Mouse (Mus musculus): ENCODE data around the gene 2010109A12Rik. TPM values are rescaled to one million over a fixed set of nuclear protein-coding genes. Genes with fewer than 3 reads are reported as not detected.
A peak's percentile ranks its signal among the peaks of the same experiment; 100 is the strongest.

2010109A12Rik gene
- polyA plus RNA-seq, 1 experiment from 2014 or later: 1.1 TPM

GRCm38 (mm10) chr5:93189607-93190006 lies 16.7 kb upstream of the 2010109A12Rik start:
- Histone ChIP-seq H3K4me1 (replicated peaks) (peaks cover 5% of the 10 kb centered on the region; the same call in 1 of the 2 replicates), H3K9me3 (replicated peaks) (no peaks in the 10 kb centered on the region), H3K9ac (no peak overlapping the region), H3K4me2 (no peak overlapping the region), H3K27ac (replicated peaks) (no peak overlapping the region), H3K36me3 (replicated peaks) (peaks cover 51% of the 10 kb centered on the region), H3K4me3 (replicated peaks) (no peak overlapping the region), H3K27me3 (no peaks in the 10 kb centered on the region)
- 74% methylated on average over 3 of the region's 3 CpGs for WGBS (ENCODE audit: insufficient replicate concordance)
- ATAC-seq (ENCODE audit: insufficient read depth): no peak

GRCm38 (mm10) chr5:93190428-93190827 lies 15.9 kb upstream of the 2010109A12Rik start:
- no peak for ATAC-seq (ENCODE audit: insufficient read depth)
- Histone ChIP-seq H3K4me3 (replicated peaks) (no peak overlapping the region), H3K27ac (replicated peaks) (no peak overlapping the region), H3K36me3 (replicated peaks) (peaks cover 46% of the 10 kb centered on the region), H3K27me3 (no peaks in the 10 kb centered on the region), H3K9me3 (replicated peaks) (no peaks in the 10 kb centered on the region), H3K4me1 (replicated peaks) (peaks cover 5% of the 10 kb centered on the region; the same call in 1 of the 2 replicates), H3K9ac (no peak overlapping the region), H3K4me2 (no peak overlapping the region)
- 90% methylated on average over 5 of the region's 5 CpGs for WGBS (ENCODE audit: insufficient replicate concordance)

DNA sequence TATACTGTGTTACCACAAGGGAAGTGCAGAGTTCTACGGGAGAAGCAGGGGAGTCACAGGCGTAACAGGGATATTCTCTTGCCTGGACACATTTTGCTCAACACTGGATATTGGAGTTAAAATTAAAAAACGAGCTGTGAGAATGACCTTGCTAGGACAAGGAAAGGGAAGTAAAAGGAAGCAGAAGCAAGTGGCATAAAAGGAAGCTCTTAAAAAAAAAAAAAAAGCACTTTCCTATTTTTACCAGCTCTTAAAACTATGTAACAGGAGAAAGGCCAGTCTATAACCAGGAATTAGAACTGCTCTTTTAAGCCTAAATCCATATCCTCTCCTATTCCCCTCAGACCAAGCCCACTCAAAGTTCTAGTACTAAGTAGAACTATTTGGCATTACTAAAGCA lies 8.1 kb upstream of the 2010109A12Rik start:
- no peaks in the 10 kb centered on the region for H3K9me3 ChIP-seq (replicated peaks)
- H3K27me3 ChIP-seq: no peaks in the 10 kb centered on the region
- H3K4me3 ChIP-seq (replicated peaks): no peak overlapping the region
- peaks cover 5% of the 10 kb centered on the region; the same call in 1 of the 2 replicates for H3K4me1 ChIP-seq (replicated peaks)
- peaks cover 55% of the 10 kb centered on the region for H3K36me3 ChIP-seq (replicated peaks)
- no peak overlapping the region for H3K27ac ChIP-seq (replicated peaks)
- no peak overlapping the region for H3K4me2 ChIP-seq
- 67% methylated on average over 3 of the region's 3 CpGs for WGBS (ENCODE audit: insufficient replicate concordance)
- ATAC-seq (ENCODE audit: insufficient read depth): no peak
- H3K9ac ChIP-seq: no peak overlapping the region

DNA sequence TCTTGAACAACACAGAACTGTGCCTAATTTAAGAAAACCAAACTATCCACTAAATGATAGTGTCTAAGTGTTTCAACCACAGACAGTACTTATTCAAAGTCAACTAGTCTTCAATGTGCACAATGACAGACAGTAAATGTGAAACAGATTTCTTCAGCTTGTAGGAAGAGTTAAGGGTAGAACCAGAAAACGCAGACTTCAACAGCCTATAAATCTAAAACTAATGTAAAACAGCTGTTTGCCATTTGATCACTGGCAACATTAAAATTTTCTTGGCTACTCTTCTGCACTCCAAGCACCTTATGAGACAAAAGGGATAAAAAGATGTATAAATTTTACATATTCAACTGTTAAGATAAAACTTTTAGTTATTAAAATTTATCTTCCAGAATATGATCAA lies 5.1 kb upstream of the 2010109A12Rik start:
- no peak for ATAC-seq (ENCODE audit: insufficient read depth)
- 95% methylated on average over 1 of the region's 1 CpGs for WGBS (ENCODE audit: insufficient replicate concordance)
- no peaks in the 10 kb centered on the region for H3K9me3 ChIP-seq (replicated peaks)
- H3K4me1 ChIP-seq (replicated peaks): peaks cover 15% of the 10 kb centered on the region
- no peaks in the 10 kb centered on the region for H3K27me3 ChIP-seq
- no peak overlapping the region for H3K4me3 ChIP-seq (replicated peaks)
- no peak overlapping the region for H3K9ac ChIP-seq
- no peak overlapping the region for H3K27ac ChIP-seq (replicated peaks)
- H3K36me3 ChIP-seq (replicated peaks): peaks cover 46% of the 10 kb centered on the region
- H3K4me2 ChIP-seq: no peak overlapping the region

DNA sequence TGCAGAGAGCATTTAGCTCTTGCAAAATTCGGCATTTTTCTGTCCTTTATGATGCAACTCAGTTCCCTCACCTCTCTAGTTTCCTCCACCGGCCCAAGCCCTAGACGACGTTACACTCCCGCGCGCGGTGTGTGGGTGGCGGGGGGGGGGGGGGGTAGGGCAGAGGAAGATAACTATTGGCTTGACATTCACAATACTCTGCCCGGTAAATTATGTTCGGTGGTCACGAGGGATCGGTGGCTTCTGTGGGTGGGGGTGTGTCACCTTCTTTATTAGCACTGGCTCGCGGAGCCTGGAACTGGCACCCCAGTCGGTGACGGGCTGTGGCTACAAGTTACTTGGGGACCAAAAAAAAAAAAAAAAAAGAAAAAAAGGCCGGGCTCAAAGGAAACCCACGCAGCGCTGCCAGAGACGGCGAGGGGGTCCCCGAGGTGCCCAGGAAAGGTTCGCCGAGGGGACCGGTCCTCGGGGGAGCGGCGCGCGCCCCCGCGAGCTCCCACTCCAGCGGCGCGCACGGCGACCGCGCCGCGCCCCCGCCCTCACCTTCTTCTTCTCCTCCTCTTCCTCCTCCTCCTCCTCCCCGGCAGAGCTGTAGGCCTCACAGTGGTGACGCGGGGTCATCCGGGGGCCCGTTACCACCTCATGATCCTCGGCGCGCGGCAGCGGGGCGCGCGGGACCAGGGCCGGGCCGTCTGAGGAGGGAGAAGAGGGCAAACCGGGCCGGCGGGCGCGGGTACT lies 778 bp upstream of the 2010109A12Rik start:
- peak; percentile 57 for ATAC-seq (ENCODE audit: insufficient read depth)
- H3K4me2 ChIP-seq: peak overlapping the region; percentile 61
- peaks cover 26% of the 10 kb centered on the region for H3K4me1 ChIP-seq (replicated peaks)
- H3K36me3 ChIP-seq (replicated peaks): peaks cover 14% of the 10 kb centered on the region
- H3K9ac ChIP-seq: peak overlapping the region; percentile 96
- no peaks in the 10 kb centered on the region for H3K27me3 ChIP-seq
- no peaks in the 10 kb centered on the region for H3K9me3 ChIP-seq (replicated peaks)
- peak overlapping the region; percentile 95 for H3K27ac ChIP-seq (replicated peaks)
- H3K4me3 ChIP-seq (replicated peaks): peak overlapping the region; percentile 91
- WGBS (ENCODE audit: insufficient replicate concordance): under 1% methylated on average over 62 of the region's 63 CpGs

- H3K4me2 ChIP-seq: peak overlapping the region; percentile 61
- H3K4me1 ChIP-seq (replicated peaks): peaks cover 26% of the 10 kb centered on the region
- peak overlapping the region; percentile 91 for H3K4me3 ChIP-seq (replicated peaks)
- peak overlapping the region; percentile 96 for H3K9ac ChIP-seq
- no peaks in the 10 kb centered on the region for H3K27me3 ChIP-seq
- ATAC-seq (ENCODE audit: insufficient read depth): no peak; the same call in 1 of the 2 replicates
- no peaks in the 10 kb centered on the region for H3K9me3 ChIP-seq (replicated peaks)
- 9% methylated on average over 6 of the region's 6 CpGs for WGBS (ENCODE audit: insufficient replicate concordance)
- H3K36me3 ChIP-seq (replicated peaks): peaks cover 3% of the 10 kb centered on the region
- peak overlapping the region; percentile 95 for H3K27ac ChIP-seq (replicated peaks)
Measured at GRCm38 (mm10) chr5:93207006-93207348, 659 bp downstream of the 2010109A12Rik start.

GRCm38 (mm10) chr5:93207555-93207954 lies 1.2 kb downstream of the 2010109A12Rik start:
- 71% methylated on average over 1 of the region's 1 CpGs for WGBS (ENCODE audit: insufficient replicate concordance)
- H3K4me1 ChIP-seq (replicated peaks): peaks cover 26% of the 10 kb centered on the region
- no peak for ATAC-seq (ENCODE audit: insufficient read depth)
- no peaks in the 10 kb centered on the region for H3K36me3 ChIP-seq (replicated peaks)
- no peaks in the 10 kb centered on the region for H3K27me3 ChIP-seq
- H3K27ac ChIP-seq (replicated peaks): 0 out of 2 replicates have a peak overlapping the region, but pooled peaks have one; percentile 95
- peak overlapping the region; percentile 61 for H3K4me2 ChIP-seq
- no peaks in the 10 kb centered on the region for H3K9me3 ChIP-seq (replicated peaks)
- H3K9ac ChIP-seq: 0 out of 2 replicates have a peak overlapping the region, but pooled peaks have one; percentile 96
- H3K4me3 ChIP-seq (replicated peaks): 0 out of 2 replicates have a peak overlapping the region, but pooled peaks have one; percentile 91

GRCm38 (mm10) chr5:93218375-93218774 lies 12.1 kb downstream of the 2010109A12Rik start:
- Histone ChIP-seq H3K4me2 (no peak overlapping the region), H3K9ac (no peak overlapping the region), H3K36me3 (replicated peaks) (no peaks in the 10 kb centered on the region), H3K9me3 (replicated peaks) (no peaks in the 10 kb centered on the region), H3K27me3 (peaks cover 3% of the 10 kb centered on the region; the same call in 1 of the 2 replicates), H3K4me1 (replicated peaks) (no peaks in the 10 kb centered on the region), H3K27ac (replicated peaks) (no peak overlapping the region), H3K4me3 (replicated peaks) (no peak overlapping the region)
- WGBS (ENCODE audit: insufficient replicate concordance): 68% methylated on average over 3 of the region's 3 CpGs
- no peak for ATAC-seq (ENCODE audit: insufficient read depth)

DNA sequence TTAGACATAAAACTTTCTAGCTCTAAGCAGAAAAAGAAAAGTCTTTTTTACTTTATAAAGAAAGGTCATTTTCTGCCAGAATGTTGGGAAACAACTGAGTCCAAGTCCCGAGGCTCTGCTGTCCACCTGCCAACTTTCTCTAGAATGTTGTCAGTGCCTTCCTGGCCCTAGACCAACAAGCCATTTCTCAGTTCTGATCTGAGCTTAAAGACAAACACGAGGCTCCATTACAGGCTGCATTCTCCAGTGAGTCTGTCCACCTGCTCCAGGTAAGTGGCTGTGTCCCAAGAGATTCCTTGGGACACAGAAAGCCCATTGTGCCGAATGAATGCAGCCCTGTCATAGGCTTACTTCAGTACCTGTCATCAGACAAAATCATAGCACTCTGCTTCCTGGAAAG lies 15.3 kb downstream of the 2010109A12Rik start:
- Histone ChIP-seq H3K4me2 (no peak overlapping the region), H3K27ac (replicated peaks) (no peak overlapping the region), H3K27me3 (peaks cover 9% of the 10 kb centered on the region; the same call in 1 of the 2 replicates), H3K9me3 (replicated peaks) (no peaks in the 10 kb centered on the region), H3K9ac (no peak overlapping the region), H3K4me1 (replicated peaks) (peaks cover 6% of the 10 kb centered on the region; the same call in 1 of the 2 replicates), H3K4me3 (replicated peaks) (no peak overlapping the region), H3K36me3 (replicated peaks) (no peaks in the 10 kb centered on the region)
- WGBS (ENCODE audit: insufficient replicate concordance): 54% methylated on average over 3 of the region's 3 CpGs
- no peak for ATAC-seq (ENCODE audit: insufficient read depth)

- no peak overlapping the region for H3K9ac ChIP-seq
- H3K4me2 ChIP-seq: no peak overlapping the region
- H3K4me3 ChIP-seq (replicated peaks): no peak overlapping the region
- no peaks in the 10 kb centered on the region for H3K9me3 ChIP-seq (replicated peaks)
- no peaks in the 10 kb centered on the region for H3K36me3 ChIP-seq (replicated peaks)
- peaks cover 9% of the 10 kb centered on the region; the same call in 1 of the 2 replicates for H3K27me3 ChIP-seq
- no peak for ATAC-seq (ENCODE audit: insufficient read depth)
- 63% methylated on average over 2 of the region's 2 CpGs for WGBS (ENCODE audit: insufficient replicate concordance)
- peaks cover 23% of the 10 kb centered on the region for H3K4me1 ChIP-seq (replicated peaks)
- no peak overlapping the region for H3K27ac ChIP-seq (replicated peaks)
Measured at GRCm38 (mm10) chr5:93224549-93224948, 18.2 kb downstream of the 2010109A12Rik start.

GRCm38 (mm10) chr5:93227157-93227556 lies 20.8 kb downstream of the 2010109A12Rik start:
- Histone ChIP-seq H3K9me3 (replicated peaks) (no peaks in the 10 kb centered on the region), H3K4me2 (peak overlapping the region; percentile 36), H3K4me3 (replicated peaks) (no peak overlapping the region), H3K27ac (replicated peaks) (no peak overlapping the region), H3K27me3 (peaks cover 9% of the 10 kb centered on the region; the same call in 1 of the 2 replicates), H3K9ac (no peak overlapping the region), H3K4me1 (replicated peaks) (peaks cover 23% of the 10 kb centered on the region), H3K36me3 (replicated peaks) (no peaks in the 10 kb centered on the region)
- 35% methylated on average over 3 of the region's 3 CpGs for WGBS (ENCODE audit: insufficient replicate concordance)
- ATAC-seq (ENCODE audit: insufficient read depth): peak; percentile 68

All from liver, embryonic 15.5 days (tissue).